Mouse (Mus musculus) NIH3T3 (cell line): Measurements from ENCODE around the gene Ugt1a2.
A peak's percentile ranks its signal among the peaks of the same experiment; 100 is the strongest.
"Not testable (repeated sequence)": the region's sequence is repeated elsewhere in the genome, so short reads cannot be mapped to it uniquely, and the experiment has no call there.

Experiments used
- DNase-seq: peaks from one replicate; pipeline ENCODE4 v3.0.0-alpha.2; 2012; ENCODE audit warnings: low read depth

The Ugt1a2 gene

GRCm38 (mm10) chr1:88218051-88218450 lies 17.6 kb downstream of the Ugt1a2 start:
- peak; percentile 18 for DNase-seq

- peak; percentile 3 for DNase-seq
These were observed 18.2 kb downstream of the Ugt1a2 start for GRCm38 (mm10) chr1:88218591-88218990.

- peak; percentile 5 for DNase-seq
These were observed 18.7 kb downstream of the Ugt1a2 start for GRCm38 (mm10) chr1:88219054-88219453.

GRCm38 (mm10) chr1:88220336-88220735 lies 19.9 kb downstream of the Ugt1a2 start:
- DNase-seq = peak; percentile 8

GRCm38 (mm10) chr1:88222216-88222615 lies 21.8 kb downstream of the Ugt1a2 start:
- DNase-seq = no peak

- DNase-seq = not testable (repeated sequence)
These were observed 22.7 kb downstream of the Ugt1a2 start for GRCm38 (mm10) chr1:88223011-88223515.

- DNase-seq = no peak
These were observed 23.2 kb downstream of the Ugt1a2 start for GRCm38 (mm10) chr1:88223591-88223990.

- DNase-seq = no peak
These were observed 23.8 kb downstream of the Ugt1a2 start for GRCm38 (mm10) chr1:88224029-88224776.

GRCm38 (mm10) chr1:88225301-88225700 lies 24.9 kb downstream of the Ugt1a2 start:
- not testable (repeated sequence) for DNase-seq

GRCm38 (mm10) chr1:88225741-88226140 lies 25.3 kb downstream of the Ugt1a2 start:
- no peak for DNase-seq

- DNase-seq = no peak
These were observed 26.4 kb downstream of the Ugt1a2 start, which contains the start of gene Mroh2a for GRCm38 (mm10) chr1:88226670-88227379. TSS of gene Mroh2a (plus strand) at chr1:88226986.

GRCm38 (mm10) chr1:88227482-88227881 lies 27.1 kb downstream of the Ugt1a2 start:
- no peak for DNase-seq

GRCm38 (mm10) chr1:88228121-88228520 lies 27.7 kb downstream of the Ugt1a2 start:
- no peak for DNase-seq

GRCm38 (mm10) chr1:88229566-88229965 lies 29.2 kb downstream of the Ugt1a2 start:
- no peak for DNase-seq

GRCm38 (mm10) chr1:88229986-88230385 lies 29.6 kb downstream of the Ugt1a2 start:
- DNase-seq = no peak

GRCm38 (mm10) chr1:88230421-88230820 lies 30.0 kb downstream of the Ugt1a2 start:
- no peak for DNase-seq

- DNase-seq = no peak
These were observed 30.8 kb downstream of the Ugt1a2 start for GRCm38 (mm10) chr1:88230981-88231802.

- DNase-seq = no peak
These were observed 31.6 kb downstream of the Ugt1a2 start for GRCm38 (mm10) chr1:88231803-88232499.

GRCm38 (mm10) chr1:88232664-88233380 lies 32.4 kb downstream of the Ugt1a2 start:
- DNase-seq = no peak

GRCm38 (mm10) chr1:88233421-88234247 lies 33.2 kb downstream of the Ugt1a2 start:
- DNase-seq = no peak
